Comparison of ENCODE assay signal across 9 mouse cellular contexts in genomic region chr8:106687479-106687878, GRCm38 (mm10). TPM values are rescaled to one million over a fixed set of nuclear protein-coding genes. Genes with fewer than 3 reads are reported as not detected.
DNase-seq lines count a peak whose midpoint lies in the region; ATAC-seq and TF ChIP-seq lines count a peak whose summit lies in the region.
"Had no signal": no experiment of that assay in that cellular context is flagged by ENCODE, and none has a peak within 500 bp of the region (broad histone marks: within the 10 kb centered on the region; RNA-seq: fewer than 3 reads in every experiment).

No protein-coding gene starts in this region.

- H3K4me3 ChIP-seq in embryonic facial prominence, embryonic 11.5 days (ENCODE audit: low read depth, low read length), result no peak overlapping the region
- H3K4me3 ChIP-seq in embryonic facial prominence, embryonic 10.5 days, result no peak overlapping the region
- H3K4me3 ChIP-seq in liver, postnatal 0 days (ENCODE audit: low read depth, low read length), result no peak overlapping the region
- H3K4me3 ChIP-seq in liver, embryonic 11.5 days (ENCODE audit: low read depth, low read length), result no peak overlapping the region
- H3K4me3 ChIP-seq in lung, postnatal 0 days (ENCODE audit: low read depth, low read length), result no peak overlapping the region
- H3K4me3 ChIP-seq: stomach, embryonic 15.5 days had no signal

- H3K27ac ChIP-seq in embryonic facial prominence, embryonic 11.5 days (replicated peaks; ENCODE audit: low read depth, low read length), result no peak overlapping the region
- H3K27ac ChIP-seq in embryonic facial prominence, embryonic 10.5 days (replicated peaks), result no peak overlapping the region
- H3K27ac ChIP-seq in liver, postnatal 0 days (ENCODE audit: low read depth), result no peak overlapping the region
- no peak overlapping the region for H3K27ac ChIP-seq in liver, embryonic 11.5 days (ENCODE audit: low read depth, low read length)
- H3K27ac ChIP-seq in lung, postnatal 0 days (ENCODE audit: low read length), result no peak overlapping the region
- H3K27ac ChIP-seq: stomach, embryonic 15.5 days had no signal

- no peak overlapping the region for H3K9ac ChIP-seq in embryonic facial prominence, embryonic 11.5 days (replicated peaks; ENCODE audit: low read length)
- H3K9ac ChIP-seq in liver, postnatal 0 days (replicated peaks), result no peak overlapping the region
- no peak overlapping the region for H3K9ac ChIP-seq in liver, embryonic 11.5 days (ENCODE audit: low read depth, low read length)
- H3K9ac ChIP-seq in lung, postnatal 0 days (replicated peaks; ENCODE audit: low read depth), result no peak overlapping the region
- H3K9ac ChIP-seq: stomach, embryonic 15.5 days had no signal

- 9% methylated on average over 4 of the region's 4 CpGs for WGBS in embryonic facial prominence, embryonic 11.5 days
- WGBS in embryonic facial prominence, embryonic 10.5 days, result 12% methylated on average over 4 of the region's 4 CpGs
- WGBS in liver, postnatal 0 days (ENCODE audit: insufficient replicate concordance), result under 1% methylated on average over 4 of the region's 4 CpGs
- 9% methylated on average over 4 of the region's 4 CpGs for WGBS in liver, embryonic 11.5 days
- WGBS in lung, postnatal 0 days, result 0% methylated on average over 4 of the region's 4 CpGs

- TF ChIP-seq CTCF in liver, postnatal 0 days (IDR thresholded peaks at IDR 0.05; ENCODE audit: low read depth), result peak; percentile 77
- peak; percentile 79 for TF ChIP-seq CTCF in lung, postnatal 0 days (IDR thresholded peaks at IDR 0.05)

- no peak for ATAC-seq in embryonic facial prominence, embryonic 11.5 days (replicated peaks; ENCODE audit: insufficient number of reproducible peaks, low FRiP score, low TSS enrichment, low read depth)
- ATAC-seq in liver, postnatal 0 days, result no peak
- ATAC-seq in liver, embryonic 11.5 days (replicated peaks; ENCODE audit: low FRiP score), result no peak
- ATAC-seq in lung, postnatal 0 days, result 0 out of 2 replicates have a peak, but pooled peaks have one; percentile 25

- H3K9me3 ChIP-seq in embryonic facial prominence, embryonic 11.5 days (replicated peaks; ENCODE audit: control insufficient read depth, low read length), result no peaks in the 10 kb centered on the region
- 0 out of 2 replicates have a peak, but pooled peaks cover 2% of the 10 kb centered on the region for H3K9me3 ChIP-seq in embryonic facial prominence, embryonic 10.5 days
- H3K9me3 ChIP-seq in liver, postnatal 0 days (ENCODE audit: low read length), result no peaks in the 10 kb centered on the region
- no peaks in the 10 kb centered on the region for H3K9me3 ChIP-seq in liver, embryonic 11.5 days (ENCODE audit: control insufficient read depth, low read length)
- no peaks in the 10 kb centered on the region for H3K9me3 ChIP-seq in lung, postnatal 0 days (ENCODE audit: low read length)
- H3K9me3 ChIP-seq: stomach, embryonic 15.5 days had no signal

- H3K27me3 ChIP-seq in embryonic facial prominence, embryonic 11.5 days (ENCODE audit: control insufficient read depth, insufficient read depth, low read length), result no peaks in the 10 kb centered on the region
- H3K27me3 ChIP-seq in embryonic facial prominence, embryonic 10.5 days (replicated peaks; ENCODE audit: low read depth, poor library complexity, severe bottlenecking), result no peaks in the 10 kb centered on the region
- no peaks in the 10 kb centered on the region for H3K27me3 ChIP-seq in liver, postnatal 0 days (ENCODE audit: insufficient read depth, low read length)
- no peaks in the 10 kb centered on the region for H3K27me3 ChIP-seq in liver, embryonic 11.5 days (replicated peaks; ENCODE audit: control insufficient read depth, insufficient read depth, low read length)
- no peaks in the 10 kb centered on the region for H3K27me3 ChIP-seq in lung, postnatal 0 days (replicated peaks; ENCODE audit: insufficient read depth, low read length)
- H3K27me3 ChIP-seq: stomach, embryonic 15.5 days had no signal

- no peaks in the 10 kb centered on the region for H3K4me1 ChIP-seq in embryonic facial prominence, embryonic 11.5 days (ENCODE audit: control insufficient read depth, insufficient read depth, low read length)
- H3K4me1 ChIP-seq in embryonic facial prominence, embryonic 10.5 days, result peaks cover 19% of the 10 kb centered on the region
- H3K4me1 ChIP-seq in liver, postnatal 0 days (ENCODE audit: insufficient read depth), result no peaks in the 10 kb centered on the region; the same call in 1 of the 2 replicates
- H3K4me1 ChIP-seq in liver, embryonic 11.5 days (replicated peaks; ENCODE audit: control insufficient read depth, insufficient read depth, low read length), result peaks cover 7% of the 10 kb centered on the region
- no peaks in the 10 kb centered on the region; the same call in 1 of the 2 replicates for H3K4me1 ChIP-seq in lung, postnatal 0 days (ENCODE audit: insufficient read depth, low read depth, low read length)

- DNase-seq in embryonic facial prominence, embryonic 11.5 days (ENCODE audit: low spot score), result peak; percentile 82
- DNase-seq in embryonic facial prominence, embryonic 10.5 days (ENCODE audit: low spot score), result no peak
- DNase-seq in liver, postnatal 0 days, result no peak
- no peak for DNase-seq in liver, embryonic 11.5 days (ENCODE audit: low spot score)
- DNase-seq in T-cell, adult 2 months (ENCODE audit: low spot score), result peak; percentile 30
- peak; percentile 86 for DNase-seq in lung, postnatal 0 days (ENCODE audit: low spot score)
- DNase-seq in adrenal gland, postnatal 4 days (ENCODE audit: low spot score in 2 of 2), result no peak
- no peak for DNase-seq in spleen, postnatal 10 days (ENCODE audit: low spot score in 2 of 2)

- no peak overlapping the region for H3K4me2 ChIP-seq in embryonic facial prominence, embryonic 11.5 days (ENCODE audit: low read depth, low read length)
- no peak overlapping the region for H3K4me2 ChIP-seq in liver, postnatal 0 days (ENCODE audit: low read depth, low read length)
- no peak overlapping the region for H3K4me2 ChIP-seq in liver, embryonic 11.5 days
- H3K4me2 ChIP-seq in lung, postnatal 0 days (replicated peaks; ENCODE audit: low read depth, low read length), result no peak overlapping the region
- H3K4me2 ChIP-seq: stomach, embryonic 15.5 days had no signal

- no peaks in the 10 kb centered on the region for H3K36me3 ChIP-seq in embryonic facial prominence, embryonic 11.5 days (replicated peaks; ENCODE audit: control insufficient read depth, insufficient read depth, low read depth, low read length)
- peaks cover 39% of the 10 kb centered on the region for H3K36me3 ChIP-seq in embryonic facial prominence, embryonic 10.5 days (replicated peaks)
- no peaks in the 10 kb centered on the region; the same call in 1 of the 2 replicates for H3K36me3 ChIP-seq in liver, postnatal 0 days (replicated peaks; ENCODE audit: insufficient read depth, low read length)
- H3K36me3 ChIP-seq in liver, embryonic 11.5 days (ENCODE audit: control insufficient read depth, insufficient read depth, low read length), result peaks cover 4% of the 10 kb centered on the region; the same call in 1 of the 2 replicates
- no peaks in the 10 kb centered on the region for H3K36me3 ChIP-seq in lung, postnatal 0 days (ENCODE audit: insufficient read depth, low read length)

- no peak for TF ChIP-seq EP300 in liver, postnatal 0 days (IDR thresholded peaks at IDR 0.05; ENCODE audit: low read depth)
- no peak for TF ChIP-seq EP300 in lung, postnatal 0 days (IDR thresholded peaks at IDR 0.05)

RNA-seq across cellular contexts. Expression of gene Tango6, which starts 4.6 kb away (rescaled TPM):
- 6.7 and 6.9 TPM in 2 replicates for polyA plus RNA-seq in embryonic facial prominence, embryonic 11.5 days (2014; fragmentation: Nextera tagmentation; extraction: Ambion mirVana)
- 16.3 and 16.8 TPM in 2 replicates for polyA plus RNA-seq in embryonic facial prominence, embryonic 10.5 days (2016; fragmentation: Nextera tagmentation; extraction: Ambion mirVana)
- polyA plus RNA-seq in liver, postnatal 0 days (2015; fragmentation: Nextera tagmentation; extraction: Ambion mirVana), result 1.5 and 1.8 TPM in 2 replicates
- polyA plus RNA-seq in liver, embryonic 11.5 days (2014; fragmentation: Nextera tagmentation; extraction: Ambion mirVana), result 8.8 and 9.6 TPM in 2 replicates
- 3.5 and 3.7 TPM in 2 replicates for polyA plus RNA-seq in lung, postnatal 0 days (2015; fragmentation: Nextera tagmentation; extraction: Ambion mirVana)
- 10 to 100 TPM; 11.0 to 12.2 TPM for total RNA-seq in adrenal gland, postnatal 4 days (2021)

Comparison
In these comparisons a context has a peak if more than half of its experiments do, and no peak if none do; other contexts are left out.
1. DNase-seq: peak in embryonic facial prominence, embryonic 11.5 days (single experiment), T-cell, adult 2 months (single experiment) and lung, postnatal 0 days (single experiment); none in embryonic facial prominence, embryonic 10.5 days (single experiment), liver, postnatal 0 days (single experiment), liver, embryonic 11.5 days (single experiment), adrenal gland, postnatal 4 days (0 of 2) and spleen, postnatal 10 days (0 of 2).